Mouse (Mus musculus) midbrain, postnatal 0 days (tissue): ENCODE measurements around the gene Rrp15. TPM values are rescaled to one million over a fixed set of nuclear protein-coding genes. Genes with fewer than 3 reads are reported as not detected.

Experiments
- ATAC-seq: fragments of 200-750 bp; cut with Nextera tagmentation; 2 replicates; pipeline ENCODE4 v1.8.0; 2017; ENCODE audit warnings: moderate number of reproducible peaks, mild to moderate bottlenecking, moderate TSS enrichment, moderate library complexity; ENCODE audit not compliant: low FRiP score
- DNase-seq: peaks from one replicate; pipeline ENCODE4 v3.0.0-alpha.2; 2015; ENCODE audit warnings: low spot score
- H3K27ac ChIP-seq: fragments of 300-500 bp; sonication (generic); 2 replicates; pipeline ENCODE4 v1.5.1; 2014; ENCODE audit warnings: low read depth, mild to moderate bottlenecking, low read length, mixed read lengths
- H3K27me3 ChIP-seq: fragments of 300-500 bp; sonication (generic); 2 replicates; pipeline ENCODE4 v1.6.1; 2014; ENCODE audit warnings: low read length, control low read depth, mixed read lengths; ENCODE audit not compliant: insufficient read depth
- H3K36me3 ChIP-seq: fragments of 300-500 bp; sonication (generic); 2 replicates; pipeline ENCODE4 v1.6.1; 2014; ENCODE audit warnings: low read length, control low read depth, mixed read lengths; ENCODE audit not compliant: insufficient read depth
- H3K4me1 ChIP-seq: fragments of 300-500 bp; sonication (generic); 2 replicates; pipeline ENCODE4 v1.6.1; 2014; ENCODE audit warnings: mild to moderate bottlenecking, control low read depth, antibody characterized with exemption, low read length, mixed read lengths; ENCODE audit not compliant: insufficient read depth
- H3K4me2 ChIP-seq: fragments of 300-500 bp; sonication (generic); 2 replicates; pipeline ENCODE4 v1.6.1; 2014; ENCODE audit warnings: low read depth, mild to moderate bottlenecking, low read length, mixed read lengths; ENCODE audit not compliant: poor library complexity, severe bottlenecking
- H3K4me3 ChIP-seq: fragments of 300-500 bp; sonication (generic); 2 replicates; pipeline ENCODE4 v1.5.1; 2014; ENCODE audit warnings: low read depth, mild to moderate bottlenecking, low read length, moderate library complexity
- H3K9ac ChIP-seq: fragments of 300-500 bp; sonication (generic); replicated peaks from 2 replicates; pipeline ENCODE4 v1.6.1; 2014; ENCODE audit warnings: mild to moderate bottlenecking, low read length, moderate library complexity, mixed read lengths; ENCODE audit not compliant: poor library complexity, severe bottlenecking
- H3K9me3 ChIP-seq: fragments of 300-500 bp; sonication (generic); 2 replicates; pipeline ENCODE4 v1.6.1; 2016; ENCODE audit warnings: low read length, control low read depth
- CTCF ChIP-seq: IDR thresholded peaks from 2 replicates; pipeline ENCODE4 v1.5.1; 2016; ENCODE audit warnings: antibody characterized with exemption, mild to moderate bottlenecking
- WGBS: fragments of 180-500 bp; shearing (Covaris S2); extraction: QIAGEN DNeasy Blood & Tissue Kit; methylation state at CpG from one replicate; pipeline ENCODE4 v1.1.7; 2014; 5-methylcytosine and 5-hydroxymethylcytosine counted together
- polyA plus RNA-seq: library from polyadenylated mRNA; unstranded; fragments of >200 nt; fragmentation: Nextera tagmentation; extraction: Ambion mirVana; gene quantifications from 2 replicates; pipeline ENCODE4 v1.2.1, GENCODE M21; 2015
- total RNA-seq: library from RNA; depleted of rRNA; stranded (reverse); fragments of >200 nt; gene quantifications from 2 replicates; pipeline ENCODE4 v1.2.3, GENCODE M21; 2014; rRNA removed

The Rrp15 gene
- total RNA-seq: 15.7 and 16.3 TPM in 2 replicates
- 19.7 and 22.9 TPM in 2 replicates for polyA plus RNA-seq

DNA sequence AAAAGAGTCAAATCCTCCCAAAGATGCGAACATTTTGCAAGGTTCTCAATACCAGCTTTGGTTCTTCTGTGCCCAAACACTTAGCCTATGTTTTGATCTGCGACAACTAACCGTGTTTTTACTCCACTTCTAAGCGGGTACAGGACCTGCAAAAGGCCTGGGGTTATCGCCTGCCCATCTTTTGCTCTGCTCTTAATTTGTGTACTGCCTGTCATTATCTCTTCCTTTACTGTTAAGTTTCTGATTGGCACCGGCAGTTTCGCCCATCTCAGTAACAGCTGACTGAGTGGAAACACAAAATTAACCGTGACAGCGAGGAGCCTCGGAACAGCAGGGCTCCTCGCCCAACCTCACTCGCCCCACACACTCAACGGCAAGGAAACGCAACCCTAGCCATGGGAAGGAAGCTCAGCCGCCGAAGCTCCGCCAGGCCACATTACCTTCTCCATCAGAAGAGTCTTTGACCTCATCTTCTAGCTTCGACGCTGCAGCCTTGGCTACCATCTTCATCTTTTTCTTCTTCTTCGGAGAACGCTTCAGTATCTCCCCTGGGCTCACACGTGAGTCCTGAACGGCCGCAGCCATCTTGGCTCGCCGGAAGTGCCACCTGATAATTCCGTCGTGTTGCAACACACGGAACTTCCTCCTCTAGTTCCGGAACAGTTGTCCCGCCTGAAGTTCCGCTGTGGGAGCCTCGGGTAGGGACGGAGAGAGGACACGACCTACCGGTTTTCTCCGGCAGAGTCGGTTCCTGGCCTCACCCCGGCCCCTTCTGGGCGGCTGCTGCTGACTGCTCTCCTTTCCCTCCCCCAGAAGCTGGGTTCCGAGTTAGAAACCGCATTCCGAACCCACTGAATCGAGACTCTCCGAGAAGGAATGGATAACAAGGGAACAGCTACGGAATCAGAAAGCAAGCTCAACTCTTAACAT lies at the start of gene Rrp15:
Gene Rrp15 (minus strand): TSS at position 635 of the 930 bp plus-strand sequence.
- peak within 1 kb of the TSS; percentile 85 for H3K4me2 ChIP-seq
- under 1% methylated on average over 46 of the region's 46 CpGs for WGBS

DNA sequence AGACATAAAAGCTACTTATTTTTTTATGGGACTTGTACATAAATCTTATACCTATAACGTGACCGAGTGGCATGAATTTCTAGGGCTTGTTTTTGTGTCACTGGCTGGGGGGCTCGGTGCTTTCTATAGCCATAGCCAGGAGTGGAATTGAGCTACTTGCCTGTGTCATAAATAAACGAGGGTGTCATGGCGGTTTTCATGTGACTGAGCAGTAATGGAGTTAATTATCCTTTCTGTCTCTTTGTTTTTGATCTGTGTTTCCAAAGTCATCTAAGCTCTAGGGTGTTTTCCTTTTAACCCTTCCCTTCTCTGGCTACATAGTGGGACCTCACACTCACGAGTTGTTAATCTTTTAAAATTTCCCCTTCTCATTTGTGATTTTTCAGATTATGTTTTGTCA lies 48.8 kb upstream of the Rrp15 start:
- Histone ChIP-seq H3K4me1 (no peaks in the 10 kb centered on the region), H3K9ac (no peak overlapping the region), H3K4me2 (no peak overlapping the region), H3K4me3 (no peak overlapping the region), H3K36me3 (no peaks in the 10 kb centered on the region), H3K27me3 (no peaks in the 10 kb centered on the region), H3K9me3 (no peaks in the 10 kb centered on the region), H3K27ac (no peak overlapping the region)
- no peak for ATAC-seq
- no peak for TF ChIP-seq CTCF
- 64% methylated on average over 6 of the region's 6 CpGs for WGBS
- no peak for DNase-seq

More for the DNA sequence above, at the start of gene Rrp15:
- Histone ChIP-seq H3K9ac (peak within 1 kb of the TSS; percentile 72), H3K9me3 (no peaks in the 10 kb centered on the region), H3K36me3 (no peaks in the 10 kb centered on the region), H3K27ac (peak within 1 kb of the TSS; percentile 79), H3K4me3 (peak within 1 kb of the TSS; percentile 71), H3K27me3 (no peaks in the 10 kb centered on the region), H3K4me1 (peaks cover 9% of the 10 kb centered on the region; the same call in 1 of the 2 replicates)
- no peak for TF ChIP-seq CTCF
- DNase-seq: peak; percentile 93
- peak; percentile 93 for ATAC-seq

DNA sequence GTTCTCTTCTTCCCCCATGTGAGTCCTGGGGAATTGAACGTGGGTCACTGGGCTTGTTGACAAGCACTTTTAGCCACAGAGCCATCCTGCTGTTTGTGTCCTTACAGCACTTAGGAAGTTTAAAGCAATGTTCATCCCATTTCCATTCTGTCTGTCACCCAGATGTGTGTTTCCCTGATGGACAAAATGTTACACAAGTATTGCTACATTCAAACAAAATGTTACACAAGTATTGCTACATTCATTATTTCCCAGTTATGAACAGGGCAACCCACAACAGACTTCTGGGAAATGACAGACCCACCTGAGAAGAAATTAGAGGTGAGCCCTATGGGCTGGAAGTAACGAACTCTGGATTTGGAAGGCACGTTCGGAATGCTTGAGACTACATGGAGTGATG lies 36.2 kb upstream of the Rrp15 start:
- H3K4me3 ChIP-seq: no peak overlapping the region

DNA sequence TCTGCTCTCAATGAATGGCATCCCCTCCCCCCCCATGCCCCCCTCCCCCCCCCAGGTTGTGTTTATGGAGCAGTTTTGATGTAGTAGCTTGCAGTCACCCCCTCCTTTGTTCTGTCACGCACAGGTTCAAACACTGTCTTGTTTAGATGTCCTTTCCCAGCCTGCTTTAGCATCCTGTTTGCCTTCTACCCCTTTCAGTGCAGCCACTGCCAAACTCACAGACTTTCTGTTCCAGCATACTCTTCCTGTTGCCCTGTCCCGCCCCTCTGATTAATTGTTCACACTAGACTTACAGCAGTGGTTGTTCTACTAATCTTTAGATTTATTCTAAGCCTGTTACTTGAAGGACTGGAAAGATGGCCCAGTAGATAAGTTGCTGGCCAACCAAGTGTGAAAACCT lies 31.7 kb upstream of the Rrp15 start:
- DNase-seq: no peak
- Histone ChIP-seq H3K9ac (no peak overlapping the region), H3K27ac (no peak overlapping the region), H3K36me3 (no peaks in the 10 kb centered on the region), H3K9me3 (no peaks in the 10 kb centered on the region), H3K4me1 (no peaks in the 10 kb centered on the region), H3K27me3 (no peaks in the 10 kb centered on the region), H3K4me2 (no peak overlapping the region), H3K4me3 (no peak overlapping the region)
- no peak for ATAC-seq
- no peak for TF ChIP-seq CTCF
- WGBS: 58% methylated on average over 2 of the region's 2 CpGs

More for the DNA sequence above, 36.2 kb upstream of the Rrp15 start:
- TF ChIP-seq CTCF: no peak
- H3K27me3 ChIP-seq: no peaks in the 10 kb centered on the region
- no peak for DNase-seq
- H3K4me1 ChIP-seq: no peaks in the 10 kb centered on the region
- H3K4me2 ChIP-seq: no peak overlapping the region
- H3K9me3 ChIP-seq: no peaks in the 10 kb centered on the region
- 86% methylated on average over 4 of the region's 4 CpGs for WGBS
- H3K9ac ChIP-seq: no peak overlapping the region
- H3K36me3 ChIP-seq: no peaks in the 10 kb centered on the region
- no peak overlapping the region for H3K27ac ChIP-seq
- no peak for ATAC-seq

DNA sequence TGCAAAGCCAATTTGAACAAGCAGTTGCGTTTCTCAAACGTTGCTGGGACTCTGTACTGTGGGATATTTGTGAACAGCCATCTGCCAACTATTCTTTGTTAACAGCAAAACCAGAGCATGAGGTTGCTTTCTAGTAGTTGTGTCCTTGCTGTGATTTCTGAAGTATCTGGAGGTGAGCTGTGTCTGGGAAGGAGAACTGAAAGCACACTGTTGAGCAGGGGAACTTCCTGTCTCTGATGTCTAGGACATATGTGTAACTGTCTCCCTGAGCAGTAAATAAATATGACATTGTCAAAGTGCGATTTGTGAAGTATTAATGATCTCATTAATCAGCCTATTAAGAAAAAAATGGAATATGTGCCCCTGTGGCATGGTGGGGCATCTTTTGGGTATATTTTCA lies 24.0 kb upstream of the Rrp15 start:
- H3K27ac ChIP-seq: no peak overlapping the region
- TF ChIP-seq CTCF: no peak
- H3K4me2 ChIP-seq: no peak overlapping the region
- DNase-seq: no peak
- 64% methylated on average over 3 of the region's 3 CpGs for WGBS
- no peaks in the 10 kb centered on the region for H3K36me3 ChIP-seq
- no peak overlapping the region for H3K9ac ChIP-seq
- H3K4me1 ChIP-seq: no peaks in the 10 kb centered on the region
- no peak for ATAC-seq
- H3K27me3 ChIP-seq: no peaks in the 10 kb centered on the region
- no peak overlapping the region for H3K4me3 ChIP-seq
- H3K9me3 ChIP-seq: no peaks in the 10 kb centered on the region

DNA sequence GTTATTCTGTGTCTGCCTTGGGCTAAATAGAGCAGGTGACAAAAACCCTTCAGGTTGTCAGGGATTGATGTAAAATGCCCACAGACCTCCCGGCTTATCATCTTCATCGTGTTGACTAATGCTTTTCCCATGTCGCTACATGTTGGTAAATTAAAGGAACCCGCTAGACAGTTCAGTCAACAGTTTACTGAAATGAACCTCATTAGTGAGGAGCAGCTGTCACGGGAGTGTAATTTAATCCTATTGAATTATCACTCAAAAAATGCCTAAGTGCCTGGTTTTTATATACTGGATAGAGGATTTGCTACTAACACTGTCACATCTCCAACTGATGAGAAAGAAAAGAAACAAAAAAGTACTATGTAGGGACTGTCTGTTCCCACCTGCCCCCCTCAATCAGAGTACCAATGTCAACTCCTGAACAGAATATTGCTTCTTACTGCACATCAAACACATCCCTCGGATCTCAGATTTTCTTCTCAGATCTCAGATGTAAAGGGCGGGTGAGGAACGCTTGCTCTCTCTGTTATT lies 23.5 kb upstream of the Rrp15 start:
- Histone ChIP-seq H3K9ac (no peak overlapping the region), H3K27me3 (no peaks in the 10 kb centered on the region), H3K9me3 (no peaks in the 10 kb centered on the region), H3K4me3 (no peak overlapping the region), H3K27ac (no peak overlapping the region), H3K4me2 (no peak overlapping the region), H3K36me3 (no peaks in the 10 kb centered on the region), H3K4me1 (no peaks in the 10 kb centered on the region)
- 58% methylated on average over 8 of the region's 8 CpGs for WGBS
- ATAC-seq (no peak), DNase-seq (no peak)
- no peak for TF ChIP-seq CTCF
